Mouse (Mus musculus) liver, embryonic 15.5 days (tissue): Measurements from ENCODE around the gene Rap2c. TPM values are rescaled to one million over a fixed set of nuclear protein-coding genes. Genes with fewer than 3 reads are reported as not detected.

ENCODE experiments used
- ATAC-seq: fragments of 200-750 bp; cut with Nextera tagmentation; 2 replicates; pipeline ENCODE4 v1.8.0; 2017; ENCODE audit warnings: moderate number of reproducible peaks, mild to moderate bottlenecking, moderate library complexity; ENCODE audit not compliant: insufficient read depth
- H3K27ac ChIP-seq: fragments of 300-500 bp; sonication (generic); replicated peaks from 2 replicates; pipeline ENCODE4 v1.5.1; 2015; ENCODE audit warnings: mild to moderate bottlenecking, inconsistent platforms
- H3K27me3 ChIP-seq: fragments of 300-500 bp; sonication (generic); 2 replicates; pipeline ENCODE4 v1.6.1; 2015; ENCODE audit warnings: mild to moderate bottlenecking, inconsistent platforms
- H3K36me3 ChIP-seq: fragments of 300-500 bp; sonication (generic); replicated peaks from 2 replicates; pipeline ENCODE4 v1.6.1; 2015; ENCODE audit warnings: moderate library complexity, mild to moderate bottlenecking, inconsistent platforms
- H3K4me1 ChIP-seq: fragments of 300-500 bp; sonication (generic); replicated peaks from 2 replicates; pipeline ENCODE4 v1.6.1; 2015; ENCODE audit warnings: inconsistent platforms
- H3K4me2 ChIP-seq: fragments of 300-500 bp; sonication (generic); 2 replicates; pipeline ENCODE4 v1.6.1; 2015; ENCODE audit warnings: moderate library complexity, mild to moderate bottlenecking, inconsistent platforms
- H3K4me3 ChIP-seq: fragments of 300-500 bp; sonication (generic); replicated peaks from 2 replicates; pipeline ENCODE4 v1.5.1; 2015; ENCODE audit warnings: mild to moderate bottlenecking, inconsistent platforms
- H3K9ac ChIP-seq: fragments of 300-500 bp; sonication (generic); 2 replicates; pipeline ENCODE4 v1.6.1; 2015; ENCODE audit warnings: moderate library complexity, mild to moderate bottlenecking, inconsistent platforms
- H3K9me3 ChIP-seq: fragments of 300-500 bp; sonication (generic); replicated peaks from 2 replicates; pipeline ENCODE4 v1.6.1; 2016; ENCODE audit warnings: inconsistent platforms
- WGBS: fragments of 180-500 bp; shearing (Covaris S2); methylation state at CpG from one replicate; pipeline ENCODE4 v1.1.7; 2015; ENCODE audit warnings: mixed read lengths; ENCODE audit not compliant: insufficient replicate concordance; 5-methylcytosine and 5-hydroxymethylcytosine counted together
- polyA plus RNA-seq: library from polyadenylated mRNA; unstranded; fragments of >200 nt; fragmentation: Nextera tagmentation; extraction: Ambion mirVana; gene quantifications from 2 replicates; pipeline ENCODE4 v1.2.1, GENCODE M21; 2015

Gene Rap2c
- polyA plus RNA-seq, result 7.9 and 8.1 TPM in 2 replicates

GRCm38 (mm10) chrX:51017851-51018785, at the start of gene Rap2c:
Gene Rap2c, minus strand, starts transcription at chrX:51018018.
- 18% methylated on average over 35 of the region's 92 CpGs for WGBS
- ATAC-seq, result peak; percentile 71
- H3K27me3 ChIP-seq, result no peaks in the 10 kb centered on the region
- no peaks in the 10 kb centered on the region for H3K9me3 ChIP-seq
- H3K4me1 ChIP-seq, result peaks cover 8% of the 10 kb centered on the region; the same call in 1 of the 2 replicates
- H3K4me3 ChIP-seq, result peak within 1 kb of the TSS; percentile 69
- peak within 1 kb of the TSS; percentile 68 for H3K9ac ChIP-seq
- peak within 1 kb of the TSS; percentile 91 for H3K27ac ChIP-seq
- H3K36me3 ChIP-seq, result 0 out of 2 replicates have a peak, but pooled peaks cover 9% of the 10 kb centered on the region
- peak within 1 kb of the TSS; percentile 74 for H3K4me2 ChIP-seq

- no peak for ATAC-seq
- H3K9ac ChIP-seq, result no peak overlapping the region
- no peak overlapping the region for H3K4me3 ChIP-seq
- no peaks in the 10 kb centered on the region for H3K9me3 ChIP-seq
- no peak overlapping the region for H3K4me2 ChIP-seq
- H3K27me3 ChIP-seq, result no peaks in the 10 kb centered on the region
- no peak overlapping the region for H3K27ac ChIP-seq
- no peaks in the 10 kb centered on the region for H3K36me3 ChIP-seq
- WGBS, result 53% methylated on average over 11 of the region's 11 CpGs
- no peaks in the 10 kb centered on the region for H3K4me1 ChIP-seq
Observed at GRCm38 (mm10) chrX:51066539-51067286, 48.9 kb upstream of the Rap2c start.

- no peak overlapping the region for H3K4me3 ChIP-seq
- H3K9ac ChIP-seq, result no peak overlapping the region
- H3K27ac ChIP-seq, result no peak overlapping the region
- WGBS, result 11% methylated on average over 6 of the region's 6 CpGs
- no peaks in the 10 kb centered on the region for H3K9me3 ChIP-seq
- H3K27me3 ChIP-seq, result no peaks in the 10 kb centered on the region
- H3K4me1 ChIP-seq, result no peaks in the 10 kb centered on the region
- H3K4me2 ChIP-seq, result no peak overlapping the region
- no peaks in the 10 kb centered on the region for H3K36me3 ChIP-seq
- ATAC-seq, result no peak
Observed at GRCm38 (mm10) chrX:51065773-51066172, 48.0 kb upstream of the Rap2c start.

- Histone ChIP-seq H3K27ac (no peak overlapping the region), H3K9me3 (no peaks in the 10 kb centered on the region), H3K9ac (no peak overlapping the region), H3K4me1 (no peaks in the 10 kb centered on the region), H3K36me3 (no peaks in the 10 kb centered on the region), H3K4me2 (no peak overlapping the region), H3K27me3 (no peaks in the 10 kb centered on the region), H3K4me3 (no peak overlapping the region)
- no peak for ATAC-seq
- 41% methylated on average over 6 of the region's 6 CpGs for WGBS
Observed at GRCm38 (mm10) chrX:51065158-51065664, 47.4 kb upstream of the Rap2c start.

- Histone ChIP-seq H3K4me1 (no peaks in the 10 kb centered on the region), H3K9me3 (no peaks in the 10 kb centered on the region), H3K4me2 (no peak overlapping the region), H3K27ac (no peak overlapping the region), H3K27me3 (no peaks in the 10 kb centered on the region), H3K36me3 (no peaks in the 10 kb centered on the region), H3K9ac (no peak overlapping the region), H3K4me3 (no peak overlapping the region)
- no peak for ATAC-seq
- 49% methylated on average over 4 of the region's 4 CpGs for WGBS
Observed at GRCm38 (mm10) chrX:51060220-51060619, 42.4 kb upstream of the Rap2c start.

GRCm38 (mm10) chrX:51058741-51059140, 40.9 kb upstream of the Rap2c start:
- H3K9ac ChIP-seq, result no peak overlapping the region
- no peak for ATAC-seq
- H3K4me3 ChIP-seq, result no peak overlapping the region
- H3K27me3 ChIP-seq, result no peaks in the 10 kb centered on the region
- no peaks in the 10 kb centered on the region for H3K4me1 ChIP-seq
- no peaks in the 10 kb centered on the region for H3K9me3 ChIP-seq
- H3K27ac ChIP-seq, result no peak overlapping the region
- no peak overlapping the region for H3K4me2 ChIP-seq
- 61% methylated on average over 4 of the region's 4 CpGs for WGBS
- H3K36me3 ChIP-seq, result no peaks in the 10 kb centered on the region

- no peaks in the 10 kb centered on the region for H3K9me3 ChIP-seq
- H3K9ac ChIP-seq, result no peak overlapping the region
- no peaks in the 10 kb centered on the region for H3K4me1 ChIP-seq
- H3K4me2 ChIP-seq, result no peak overlapping the region
- H3K27me3 ChIP-seq, result no peaks in the 10 kb centered on the region
- no peak overlapping the region for H3K4me3 ChIP-seq
- no peaks in the 10 kb centered on the region for H3K36me3 ChIP-seq
- WGBS, result 56% methylated on average over 5 of the region's 5 CpGs
- no peak for ATAC-seq
- H3K27ac ChIP-seq, result no peak overlapping the region
Observed at GRCm38 (mm10) chrX:51058317-51058716, 40.5 kb upstream of the Rap2c start.

GRCm38 (mm10) chrX:51051680-51052461, 34.1 kb upstream of the Rap2c start:
- Histone ChIP-seq H3K4me3 (no peak overlapping the region), H3K9ac (no peak overlapping the region), H3K9me3 (no peaks in the 10 kb centered on the region), H3K4me1 (no peaks in the 10 kb centered on the region), H3K27me3 (no peaks in the 10 kb centered on the region), H3K27ac (no peak overlapping the region), H3K36me3 (no peaks in the 10 kb centered on the region), H3K4me2 (no peak overlapping the region)
- no peak for ATAC-seq
- 50% methylated on average over 3 of the region's 3 CpGs for WGBS

- no peak overlapping the region for H3K4me2 ChIP-seq
- no peaks in the 10 kb centered on the region for H3K4me1 ChIP-seq
- ATAC-seq, result no peak
- H3K9ac ChIP-seq, result no peak overlapping the region
- H3K36me3 ChIP-seq, result no peaks in the 10 kb centered on the region
- WGBS, result 39% methylated on average over 7 of the region's 7 CpGs
- no peaks in the 10 kb centered on the region for H3K9me3 ChIP-seq
- H3K27me3 ChIP-seq, result no peaks in the 10 kb centered on the region
- no peak overlapping the region for H3K4me3 ChIP-seq
- H3K27ac ChIP-seq, result no peak overlapping the region
Observed at GRCm38 (mm10) chrX:51035678-51036209, 17.9 kb upstream of the Rap2c start.

- no peak for ATAC-seq
- Histone ChIP-seq H3K9me3 (no peaks in the 10 kb centered on the region), H3K4me3 (no peak overlapping the region), H3K4me2 (peak overlapping the region; percentile 74; the same call in 1 of the 2 replicates), H3K4me1 (peaks cover 8% of the 10 kb centered on the region; the same call in 1 of the 2 replicates), H3K27ac (peak overlapping the region; percentile 91; the same call in 1 of the 2 replicates), H3K9ac (no peak overlapping the region), H3K36me3 (0 out of 2 replicates have a peak, but pooled peaks cover 1% of the 10 kb centered on the region), H3K27me3 (no peaks in the 10 kb centered on the region)
- 30% methylated on average over 2 of the region's 2 CpGs for WGBS
Observed at GRCm38 (mm10) chrX:51019884-51020283, 2.1 kb upstream of the Rap2c start.
